Mouse (Mus musculus) gastrocnemius, postnatal 14 days (tissue): Measurements from ENCODE around the gene Lefty1. TPM values are rescaled to one million over a fixed set of nuclear protein-coding genes. Genes with fewer than 3 reads are reported as not detected.
A peak's percentile ranks its signal among the peaks of the same experiment; 100 is the strongest.

Source experiments
- DNase-seq: peaks from one replicate; pipeline ENCODE4 v3.0.0; 2021; ENCODE audit warnings: mixed read lengths
- intact Hi-C: fragments of 180-260 bp; cut with DNase I; formaldehyde crosslinking; loops from one replicate; pipeline ENCODE4 v1.15.1; 2025; ENCODE audit warnings: low total_unique reads
- total RNA-seq, 2 experiments: library from RNA; stranded (reverse); gene quantifications; 2 replicates each; pipeline ENCODE4 v1.2.3; 2021

Gene Lefty1
- total RNA-seq, 2 experiments from 2014 or later, result 0.44 to 0.53 TPM

GRCm38 (mm10) chr1:180987759-180988158 lies 52.9 kb downstream of the Lefty1 start:
- intact Hi-C loops, result no loop called here
- DNase-seq, result peak; percentile 73

Other genes with a start within 250 kb of the Lefty1 start
- gene Mixl1, start 238.0 kb upstream of the Lefty1 start, total RNA-seq, result not detected
- gene Acbd3, start 209.0 kb upstream of the Lefty1 start, total RNA-seq, result 10 to 100 TPM; 15.4 to 16.9 TPM
- 100 to 1,000 TPM; 448 to 473 TPM for gene H3f3a, start 121.1 kb upstream of the Lefty1 start, total RNA-seq
- gene Sde2, start 83.9 kb upstream of the Lefty1 start, total RNA-seq, result 1 to 10 TPM; 8.4 to 8.5 TPM
- not detected for gene Lefty2, start 41.9 kb upstream of the Lefty1 start, total RNA-seq
- gene Pycr2, start 30.7 kb upstream of the Lefty1 start, total RNA-seq, result 10 to 100 TPM; 18.3 to 18.4 TPM
- 10 to 100 TPM; 11.9 to 12.5 TPM for gene Tmem63a, start 7.3 kb downstream of the Lefty1 start, total RNA-seq
- gene Ephx1, start 85.9 kb downstream of the Lefty1 start, total RNA-seq, result 10 to 100 TPM; 13.5 to 16.4 TPM
- not detected for gene 9130409I23Rik, start 116.2 kb downstream of the Lefty1 start, total RNA-seq
- 1 to 10 TPM; 8.3 to 8.7 TPM for gene Nvl, start 209.2 kb downstream of the Lefty1 start, total RNA-seq
- gene Cnih4, start 209.7 kb downstream of the Lefty1 start, total RNA-seq, result 10 to 100 TPM; 25.9 to 28.6 TPM